Mouse (Mus musculus) lung, embryonic 15.5 days (tissue): ENCODE data around the gene Cldn11. TPM values are rescaled to one million over a fixed set of nuclear protein-coding genes. Genes with fewer than 3 reads are reported as not detected.

Source experiments
- ATAC-seq: fragments of 200-750 bp; cut with Nextera tagmentation; 2 replicates; pipeline ENCODE4 v1.8.0; 2017; ENCODE audit warnings: moderate number of reproducible peaks, borderline replicate concordance; ENCODE audit not compliant: low FRiP score, low TSS enrichment; ENCODE audit errors: extremely low read depth
- H3K27ac ChIP-seq: fragments of 300-500 bp; sonication (generic); 2 replicates; pipeline ENCODE4 v1.5.1; 2015; ENCODE audit warnings: moderate library complexity, mild to moderate bottlenecking, inconsistent platforms
- H3K27me3 ChIP-seq: fragments of 300-500 bp; sonication (generic); 2 replicates; pipeline ENCODE4 v1.6.1; 2015; ENCODE audit warnings: inconsistent platforms
- H3K36me3 ChIP-seq: fragments of 300-500 bp; sonication (generic); 2 replicates; pipeline ENCODE4 v1.6.1; 2015; ENCODE audit warnings: inconsistent platforms
- H3K4me1 ChIP-seq: fragments of 300-500 bp; sonication (generic); 2 replicates; pipeline ENCODE4 v1.6.1; 2015; ENCODE audit warnings: inconsistent platforms
- H3K4me2 ChIP-seq: fragments of 300-500 bp; sonication (generic); 2 replicates; pipeline ENCODE4 v1.6.1; 2015; ENCODE audit warnings: inconsistent platforms, mild to moderate bottlenecking, moderate library complexity
- H3K4me3 ChIP-seq: fragments of 300-500 bp; sonication (generic); 2 replicates; pipeline ENCODE4 v1.5.1; 2015; ENCODE audit warnings: mild to moderate bottlenecking, inconsistent platforms
- H3K9ac ChIP-seq: fragments of 300-500 bp; sonication (generic); 2 replicates; pipeline ENCODE4 v1.6.1; 2015; ENCODE audit warnings: inconsistent platforms
- H3K9me3 ChIP-seq: fragments of 300-500 bp; sonication (generic); 2 replicates; pipeline ENCODE4 v1.6.1; 2016; ENCODE audit warnings: inconsistent platforms
- WGBS: fragments of 180-500 bp; shearing (Covaris S2); methylation state at CpG from one replicate; pipeline ENCODE4 v1.1.7; 2015; 5-methylcytosine and 5-hydroxymethylcytosine counted together
- polyA plus RNA-seq: library from polyadenylated mRNA; unstranded; fragments of >200 nt; fragmentation: Nextera tagmentation; extraction: Ambion mirVana; gene quantifications from 2 replicates; pipeline ENCODE4 v1.2.1, GENCODE M21; 2015

Gene Cldn11
- polyA plus RNA-seq = 5.6 and 7.7 TPM in 2 replicates

GRCm38 (mm10) chr3:31149706-31150105 is at the start of gene Cldn11:
TSS of gene Cldn11 (plus strand) at chr3:31149920.
- 0 out of 2 replicates have a peak within 1 kb of the TSS, but pooled peaks have one; percentile 2 for H3K9ac ChIP-seq
- no peaks in the 10 kb centered on the region for H3K36me3 ChIP-seq
- H3K27ac ChIP-seq = no peak within 1 kb of the TSS
- H3K9me3 ChIP-seq = no peaks in the 10 kb centered on the region
- H3K4me3 ChIP-seq = peak within 1 kb of the TSS; percentile 34
- 0% methylated on average over 33 of the region's 33 CpGs for WGBS
- peak within 1 kb of the TSS; percentile 80 for H3K4me2 ChIP-seq
- peak; percentile 51; the same call in 1 of the 2 replicates for ATAC-seq
- peaks cover 14% of the 10 kb centered on the region for H3K27me3 ChIP-seq
- 0 out of 2 replicates have a peak, but pooled peaks cover 16% of the 10 kb centered on the region for H3K4me1 ChIP-seq

DNA sequence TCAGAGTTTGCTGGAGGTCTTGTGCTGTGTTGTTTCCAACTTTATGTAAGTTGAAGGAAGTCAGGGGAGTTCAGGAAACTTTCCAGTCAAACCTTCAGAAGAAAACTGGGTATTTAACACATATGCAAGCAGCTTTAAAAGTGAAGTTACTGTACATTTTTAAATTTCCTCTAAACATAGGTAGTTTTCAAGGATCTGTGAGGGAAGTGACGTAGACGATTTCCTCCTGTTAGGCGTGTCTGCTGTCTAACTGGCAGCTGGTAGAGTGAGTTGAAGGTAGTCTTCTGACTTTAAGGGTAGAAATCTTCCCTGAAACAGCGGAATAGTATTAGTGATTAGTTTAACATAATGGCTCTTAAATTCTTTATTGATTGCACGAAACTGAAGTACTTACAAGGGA is 49.7 kb upstream of the Cldn11 start:
- H3K4me1 ChIP-seq = peaks cover 46% of the 10 kb centered on the region
- WGBS = 73% methylated on average over 5 of the region's 5 CpGs

GRCm38 (mm10) chr3:31100802-31101201 is 48.9 kb upstream of the Cldn11 start:
- Histone ChIP-seq H3K4me2 (no peak overlapping the region), H3K4me1 (peaks cover 46% of the 10 kb centered on the region)
- no peak for ATAC-seq

More for the DNA sequence above, 49.7 kb upstream of the Cldn11 start:
- no peak overlapping the region for H3K27ac ChIP-seq
- no peak overlapping the region for H3K9ac ChIP-seq
- no peaks in the 10 kb centered on the region for H3K36me3 ChIP-seq
- no peaks in the 10 kb centered on the region for H3K9me3 ChIP-seq
- peak overlapping the region; percentile 38 for H3K4me2 ChIP-seq
- H3K27me3 ChIP-seq = no peaks in the 10 kb centered on the region
- H3K4me3 ChIP-seq = no peak overlapping the region
- no peak for ATAC-seq

GRCm38 (mm10) chr3:31104936-31105335 is 44.8 kb upstream of the Cldn11 start:
- no peak overlapping the region for H3K4me2 ChIP-seq
- H3K27ac ChIP-seq = no peak overlapping the region
- H3K9ac ChIP-seq = no peak overlapping the region
- WGBS = 58% methylated on average over 6 of the region's 6 CpGs
- H3K4me1 ChIP-seq = peaks cover 25% of the 10 kb centered on the region
- H3K4me3 ChIP-seq = no peak overlapping the region
- H3K9me3 ChIP-seq = no peaks in the 10 kb centered on the region
- H3K36me3 ChIP-seq = no peaks in the 10 kb centered on the region
- H3K27me3 ChIP-seq = no peaks in the 10 kb centered on the region
- no peak for ATAC-seq

More at GRCm38 (mm10) chr3:31100802-31101201, 48.9 kb upstream of the Cldn11 start:
- Histone ChIP-seq H3K36me3 (no peaks in the 10 kb centered on the region), H3K27me3 (no peaks in the 10 kb centered on the region), H3K9me3 (no peaks in the 10 kb centered on the region), H3K4me3 (no peak overlapping the region), H3K9ac (no peak overlapping the region), H3K27ac (no peak overlapping the region)
- WGBS = 91% methylated on average over 3 of the region's 3 CpGs

- Histone ChIP-seq H3K9ac (no peak overlapping the region), H3K36me3 (no peaks in the 10 kb centered on the region), H3K27ac (no peak overlapping the region), H3K4me2 (no peak overlapping the region), H3K27me3 (no peaks in the 10 kb centered on the region), H3K4me3 (no peak overlapping the region), H3K9me3 (no peaks in the 10 kb centered on the region), H3K4me1 (peaks cover 12% of the 10 kb centered on the region)
- WGBS = 84% methylated on average over 6 of the region's 6 CpGs
- no peak for ATAC-seq
These were observed 43.1 kb upstream of the Cldn11 start for GRCm38 (mm10) chr3:31106597-31106996.

DNA sequence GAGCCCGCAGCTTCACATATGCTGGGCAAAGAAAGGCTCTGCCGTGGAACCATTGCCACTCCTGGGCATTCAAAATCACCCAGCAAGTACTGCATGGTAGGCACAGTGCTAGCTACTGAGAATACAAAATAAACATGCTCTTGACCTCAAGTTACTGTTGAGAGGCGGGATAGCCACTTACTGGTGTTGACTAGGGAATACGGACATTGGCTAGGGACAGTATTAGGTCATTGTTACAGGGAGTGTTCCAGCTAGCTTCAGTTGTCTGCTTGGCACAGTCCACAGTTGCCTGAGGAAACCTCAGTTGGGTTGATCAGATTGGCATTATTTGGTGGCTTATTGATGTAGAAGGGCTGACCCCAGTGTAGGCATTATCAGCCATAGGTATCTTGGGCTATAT is 42.0 kb upstream of the Cldn11 start:
- 67% methylated on average over 4 of the region's 4 CpGs for WGBS
- H3K9me3 ChIP-seq = no peaks in the 10 kb centered on the region
- no peak overlapping the region for H3K27ac ChIP-seq
- H3K9ac ChIP-seq = no peak overlapping the region
- peaks cover 3% of the 10 kb centered on the region; the same call in 1 of the 2 replicates for H3K36me3 ChIP-seq
- no peak for ATAC-seq
- H3K4me1 ChIP-seq = peaks cover 11% of the 10 kb centered on the region
- H3K27me3 ChIP-seq = no peaks in the 10 kb centered on the region
- H3K4me3 ChIP-seq = no peak overlapping the region
- H3K4me2 ChIP-seq = no peak overlapping the region

DNA sequence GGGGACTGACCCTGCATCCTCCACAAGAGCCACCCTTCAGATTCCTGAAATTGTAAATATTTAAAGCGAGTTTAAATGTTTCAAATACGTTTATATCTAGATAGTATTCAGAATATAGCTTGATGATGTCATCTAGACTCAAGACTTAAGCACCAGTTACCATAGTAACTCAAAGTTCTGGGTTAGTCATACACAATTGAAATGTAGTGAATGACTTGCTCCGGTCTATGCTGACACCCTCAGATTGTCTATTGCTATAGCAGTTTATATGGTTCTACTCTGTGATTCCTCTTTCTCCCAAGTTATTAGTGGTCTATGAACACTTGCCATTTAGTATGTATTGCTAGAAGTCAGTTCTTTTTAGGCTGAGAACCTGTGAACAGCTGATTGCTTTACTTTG is 40.6 kb upstream of the Cldn11 start:
- Histone ChIP-seq H3K27ac (no peak overlapping the region), H3K4me2 (no peak overlapping the region), H3K36me3 (peaks cover 9% of the 10 kb centered on the region), H3K9me3 (no peaks in the 10 kb centered on the region), H3K9ac (no peak overlapping the region), H3K27me3 (no peaks in the 10 kb centered on the region), H3K4me3 (no peak overlapping the region), H3K4me1 (peaks cover 9% of the 10 kb centered on the region)
- ATAC-seq = peak; percentile 46; the same call in 1 of the 2 replicates
- 45% methylated on average over 3 of the region's 3 CpGs for WGBS

DNA sequence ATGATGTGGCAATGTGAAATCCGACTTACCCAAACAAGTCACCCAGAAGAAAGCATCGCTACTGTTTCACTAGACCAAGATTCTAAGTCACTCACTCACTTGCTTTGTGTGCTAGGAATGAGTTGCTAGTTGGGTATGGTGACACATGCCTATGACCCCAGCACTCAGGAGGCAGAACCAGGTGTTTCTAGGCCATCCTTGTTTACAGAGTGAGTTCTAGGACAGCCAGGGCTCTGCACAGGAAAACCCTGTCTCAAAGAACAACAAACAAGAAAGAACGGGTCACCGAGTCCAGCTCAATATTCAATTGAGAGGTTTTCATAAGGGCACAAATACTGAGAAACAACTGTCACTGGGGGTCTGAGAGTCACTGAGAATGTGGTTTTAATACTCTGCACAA is 26.6 kb upstream of the Cldn11 start:
- no peak overlapping the region for H3K27ac ChIP-seq
- no peaks in the 10 kb centered on the region for H3K9me3 ChIP-seq
- WGBS = 66% methylated on average over 4 of the region's 4 CpGs
- H3K27me3 ChIP-seq = no peaks in the 10 kb centered on the region
- H3K4me3 ChIP-seq = no peak overlapping the region
- no peaks in the 10 kb centered on the region for H3K4me1 ChIP-seq
- no peak overlapping the region for H3K4me2 ChIP-seq
- H3K9ac ChIP-seq = no peak overlapping the region
- ATAC-seq = no peak
- H3K36me3 ChIP-seq = peaks cover 36% of the 10 kb centered on the region

GRCm38 (mm10) chr3:31126303-31126702 is 23.4 kb upstream of the Cldn11 start:
- peaks cover 7% of the 10 kb centered on the region for H3K36me3 ChIP-seq
- H3K27me3 ChIP-seq = no peaks in the 10 kb centered on the region
- no peak overlapping the region for H3K9ac ChIP-seq
- WGBS = 56% methylated on average over 4 of the region's 4 CpGs
- no peak overlapping the region for H3K4me2 ChIP-seq
- no peaks in the 10 kb centered on the region for H3K4me1 ChIP-seq
- H3K4me3 ChIP-seq = no peak overlapping the region
- H3K27ac ChIP-seq = no peak overlapping the region
- no peak for ATAC-seq
- no peaks in the 10 kb centered on the region for H3K9me3 ChIP-seq

GRCm38 (mm10) chr3:31126848-31127247 is 22.9 kb upstream of the Cldn11 start:
- no peaks in the 10 kb centered on the region for H3K4me1 ChIP-seq
- WGBS = 71% methylated on average over 3 of the region's 3 CpGs
- no peak overlapping the region for H3K4me3 ChIP-seq
- no peak overlapping the region for H3K4me2 ChIP-seq
- no peak for ATAC-seq
- H3K27ac ChIP-seq = no peak overlapping the region
- no peaks in the 10 kb centered on the region for H3K27me3 ChIP-seq
- peaks cover 6% of the 10 kb centered on the region for H3K36me3 ChIP-seq
- H3K9ac ChIP-seq = no peak overlapping the region
- no peaks in the 10 kb centered on the region for H3K9me3 ChIP-seq

DNA sequence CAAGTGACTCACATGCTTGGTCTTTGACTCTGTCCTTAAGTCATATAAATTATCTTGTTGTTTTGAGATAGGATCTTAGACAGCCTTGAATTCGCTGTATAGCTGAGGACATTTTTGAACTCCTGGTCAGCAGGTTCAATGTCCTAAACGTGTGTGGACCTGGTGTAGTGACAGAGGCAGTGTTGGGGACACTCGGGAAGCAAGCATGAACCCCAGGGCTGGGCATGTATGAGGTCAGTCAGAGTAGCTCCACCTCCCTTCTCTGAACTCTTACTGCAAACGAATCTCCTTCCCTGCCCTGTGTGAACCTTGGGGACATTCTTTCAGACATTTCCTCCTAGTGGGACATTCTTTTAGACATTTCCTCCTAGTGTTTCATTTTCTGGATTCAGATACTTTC is 20.0 kb upstream of the Cldn11 start:
- no peaks in the 10 kb centered on the region for H3K27me3 ChIP-seq
- ATAC-seq = no peak
- H3K27ac ChIP-seq = no peak overlapping the region
- H3K4me3 ChIP-seq = no peak overlapping the region
- WGBS = 26% methylated on average over 4 of the region's 4 CpGs
- no peaks in the 10 kb centered on the region for H3K36me3 ChIP-seq
- no peak overlapping the region for H3K4me2 ChIP-seq
- H3K9ac ChIP-seq = no peak overlapping the region
- H3K4me1 ChIP-seq = no peaks in the 10 kb centered on the region
- H3K9me3 ChIP-seq = no peaks in the 10 kb centered on the region

DNA sequence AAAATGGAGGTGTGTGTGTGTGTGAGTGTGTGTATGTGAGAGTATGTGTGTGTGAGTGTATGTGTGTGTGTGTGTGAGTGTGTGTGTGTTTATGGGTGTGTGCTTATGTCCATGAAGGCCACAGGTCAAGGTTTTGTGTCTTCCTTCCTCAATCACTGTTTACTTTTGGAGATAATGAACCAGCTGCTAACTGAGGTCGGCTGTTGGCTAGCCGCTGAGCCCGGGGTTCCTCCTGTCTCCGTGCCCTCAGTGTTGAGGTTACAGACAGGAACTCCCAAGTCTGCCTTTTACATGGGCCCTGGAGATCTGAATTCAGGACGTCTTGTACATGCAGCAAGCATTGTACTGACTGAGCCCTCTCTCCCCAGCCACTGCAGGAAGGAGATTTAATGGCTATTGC is 16.1 kb upstream of the Cldn11 start:
- no peaks in the 10 kb centered on the region for H3K27me3 ChIP-seq
- no peak overlapping the region for H3K27ac ChIP-seq
- no peak for ATAC-seq
- 15% methylated on average over 5 of the region's 5 CpGs for WGBS
- no peak overlapping the region for H3K4me2 ChIP-seq
- no peak overlapping the region for H3K9ac ChIP-seq
- no peaks in the 10 kb centered on the region for H3K4me1 ChIP-seq
- no peaks in the 10 kb centered on the region for H3K36me3 ChIP-seq
- H3K4me3 ChIP-seq = no peak overlapping the region
- no peaks in the 10 kb centered on the region for H3K9me3 ChIP-seq

DNA sequence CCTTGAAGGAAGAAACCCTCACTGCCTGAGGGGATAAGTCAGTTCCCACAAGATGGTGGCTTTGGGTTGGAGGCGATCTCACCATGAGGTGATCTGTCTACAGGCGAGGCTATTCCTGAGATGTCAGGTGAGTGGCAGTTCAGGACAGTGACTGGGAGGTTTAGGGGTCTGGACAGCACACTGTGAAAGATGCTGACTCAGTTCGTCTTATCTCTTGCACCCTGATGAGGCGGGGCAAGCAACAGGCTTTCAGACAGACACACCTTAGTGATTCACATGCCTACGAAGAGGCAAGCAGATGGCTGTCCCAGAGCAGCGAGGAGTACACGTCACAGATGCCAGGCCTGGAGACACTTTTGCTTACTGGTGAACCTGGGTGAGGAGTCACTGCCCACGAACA is 15.5 kb upstream of the Cldn11 start:
- no peak overlapping the region for H3K9ac ChIP-seq
- WGBS = 73% methylated on average over 8 of the region's 8 CpGs
- ATAC-seq = peak; percentile 55; the same call in 1 of the 2 replicates

More for the DNA sequence above, 15.5 kb upstream of the Cldn11 start:
- Histone ChIP-seq H3K4me1 (no peaks in the 10 kb centered on the region), H3K4me3 (no peak overlapping the region), H3K36me3 (no peaks in the 10 kb centered on the region), H3K27ac (no peak overlapping the region), H3K4me2 (no peak overlapping the region), H3K9me3 (no peaks in the 10 kb centered on the region), H3K27me3 (no peaks in the 10 kb centered on the region)
